In the genomic region with DNA sequence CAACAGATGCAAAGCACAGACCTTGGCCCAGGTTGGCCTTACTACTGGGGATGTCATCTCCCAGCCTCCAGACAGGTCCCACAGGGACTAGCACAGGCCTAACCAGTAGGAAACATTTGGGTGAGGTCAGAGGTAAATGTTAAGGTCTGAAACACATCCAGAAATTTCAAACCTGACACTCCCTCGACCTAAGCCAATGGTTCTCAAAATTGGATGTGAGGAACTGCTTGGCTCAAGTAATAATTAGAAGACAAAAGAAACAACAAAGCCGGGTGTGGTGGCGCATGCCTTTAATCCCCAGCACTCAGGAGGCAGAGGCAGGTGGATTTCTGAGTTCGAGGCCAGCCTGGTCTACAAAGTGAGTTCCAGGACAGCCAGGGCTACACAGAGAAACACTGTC, we compare ENCODE assay signal across 14 mouse cellular contexts. TPM values are rescaled to one million over a fixed set of nuclear protein-coding genes. Genes with fewer than 3 reads are reported as not detected.
DNase-seq lines count a peak whose midpoint lies in the region; ATAC-seq and TF ChIP-seq lines count a peak whose summit lies in the region.
"Had no signal": no experiment of that assay in that cellular context is flagged by ENCODE, and none has a peak within 500 bp of the region (broad histone marks: within the 10 kb centered on the region; RNA-seq: fewer than 3 reads in every experiment).

No protein-coding gene starts in this region.

- intact Hi-C loops in gastrocnemius, adult 2 months (cut with DNase I), result no loop called here
- intact Hi-C loops in gastrocnemius, postnatal 14 days (cut with DNase I; ENCODE audit: low total_unique reads), result no loop called here

- H3K4me2 ChIP-seq in intestine, embryonic 16.5 days (ENCODE audit: low read depth, low read length), result no peak overlapping the region
- H3K4me2 ChIP-seq: liver, embryonic 13.5 days had no signal

- peak overlapping the region; percentile 94 for H3K27ac ChIP-seq in gastrocnemius, adult 2 months
- peak overlapping the region; percentile 88 for H3K27ac ChIP-seq in kidney, adult 2 months (ENCODE audit: insufficient read depth, low read depth, low read length)
- peak overlapping the region; percentile 54 for H3K27ac ChIP-seq in intestine, embryonic 16.5 days (ENCODE audit: low read length)

- DNase-seq in gastrocnemius, adult 2 months, result no peak
- DNase-seq in gastrocnemius, postnatal 14 days, result no peak
- peak; percentile 30 for DNase-seq in kidney, adult 2 months
- no peak for DNase-seq in kidney, postnatal 10 days
- DNase-seq in lung, adult 2 months, result no peak
- no peak for DNase-seq in lung, postnatal 4 days
- DNase-seq in right cerebral cortex, adult 18-20 months, result no peak
- DNase-seq: adrenal gland, postnatal 14 days; cerebellum, postnatal 10 days; liver, embryonic 13.5 days had no signal

- TF ChIP-seq POLR2A in kidney, adult 2 months (IDR thresholded peaks at IDR 0.05; ENCODE audit: low read depth, low read length), result no peak
- no peak for TF ChIP-seq POLR2A in lung, adult 2 months (IDR thresholded peaks at IDR 0.05; ENCODE audit: borderline replicate concordance, extremely low read depth, low read depth, low read length)

- ATAC-seq in intestine, embryonic 16.5 days, result no peak
- ATAC-seq: hindbrain, postnatal 0 days had no signal

- TF ChIP-seq CTCF in gastrocnemius, adult 2 months (IDR thresholded peaks at IDR 0.05), result no peak
- TF ChIP-seq CTCF in kidney, adult 2 months (conservative IDR thresholded peaks at IDR 0.05; ENCODE audit: insufficient read depth, insufficient read length, low read depth, low read length), result no peak
- no peak for TF ChIP-seq CTCF in lung, adult 2 months (IDR thresholded peaks at IDR 0.05; ENCODE audit: insufficient read depth, low read length)

- peak overlapping the region; percentile 33; the same call in 1 of the 2 replicates for H3K9ac ChIP-seq in intestine, embryonic 16.5 days (ENCODE audit: low read depth, low read length)
- H3K9ac ChIP-seq: liver, embryonic 13.5 days had no signal

- peaks cover 6% of the 10 kb centered on the region; the same call in 1 of the 2 replicates for H3K4me1 ChIP-seq in kidney, adult 2 months (ENCODE audit: control insufficient read depth, insufficient read depth, low read length)
- H3K4me1 ChIP-seq in lung, adult 2 months (ENCODE audit: control insufficient read depth, insufficient read depth, low read length), result peaks cover 24% of the 10 kb centered on the region
- H3K4me1 ChIP-seq in intestine, embryonic 16.5 days (ENCODE audit: control insufficient read depth, insufficient read depth, low read length), result peaks cover 45% of the 10 kb centered on the region

- H3K9me3 ChIP-seq in intestine, embryonic 16.5 days (ENCODE audit: control insufficient read depth, low read length), result no peaks in the 10 kb centered on the region
- H3K9me3 ChIP-seq: liver, embryonic 13.5 days; megakaryocyte, embryonic 14.5 days had no signal

- 68% methylated on average over 4 of the region's 4 CpGs for WGBS in kidney, adult 2 months
- WGBS in lung, adult 2 months, result 49% methylated on average over 4 of the region's 4 CpGs
- WGBS in intestine, embryonic 16.5 days, result 85% methylated on average over 4 of the region's 4 CpGs

- peak overlapping the region; percentile 83 for H3K4me3 ChIP-seq in gastrocnemius, adult 2 months
- H3K4me3 ChIP-seq in kidney, adult 2 months (ENCODE audit: insufficient read depth, low read depth, low read length), result no peak overlapping the region
- peak overlapping the region; percentile 30 for H3K4me3 ChIP-seq in lung, adult 2 months (replicated peaks; ENCODE audit: extremely low read depth, low read depth, low read length)
- no peak overlapping the region for H3K4me3 ChIP-seq in intestine, embryonic 16.5 days (ENCODE audit: low read length)
- H3K4me3 ChIP-seq: liver, embryonic 13.5 days; megakaryocyte, embryonic 14.5 days had no signal

- H3K36me3 ChIP-seq in kidney, adult 2 months (ENCODE audit: control insufficient read depth, insufficient read depth, low read length), result no peaks in the 10 kb centered on the region
- H3K36me3 ChIP-seq in intestine, embryonic 16.5 days (ENCODE audit: control insufficient read depth, insufficient read depth, low read length), result no peaks in the 10 kb centered on the region
- H3K36me3 ChIP-seq: liver, embryonic 13.5 days had no signal

- H3K27me3 ChIP-seq in kidney, adult 2 months (replicated peaks; ENCODE audit: control insufficient read depth, insufficient read depth, low read length), result no peaks in the 10 kb centered on the region
- no peaks in the 10 kb centered on the region for H3K27me3 ChIP-seq in intestine, embryonic 16.5 days (replicated peaks; ENCODE audit: control insufficient read depth, insufficient read depth, low read length)

RNA-seq across cellular contexts. Expression of a gene that starts 3.7 kb away (rescaled TPM):
- 10 to 100 TPM; 27.8 to 52.9 TPM for total RNA-seq in gastrocnemius, adult 2 months (2021)
- total RNA-seq in gastrocnemius, postnatal 14 days (2021), result 10 to 100 TPM; 36.2 to 46.3 TPM
- 111 and 123 TPM in 2 replicates for polyA plus RNA-seq in kidney, adult 2 months (2012; rRNA removed)
- 507 and 712 TPM in 2 replicates for polyA plus RNA-seq in lung, adult 2 months (2012; rRNA removed)
- 37.5 and 38.6 TPM in 2 replicates for polyA plus RNA-seq in intestine, embryonic 16.5 days (2015; fragmentation: Nextera tagmentation; extraction: Ambion mirVana)

RNA-seq across cellular contexts. Expression of a gene that starts 11.9 kb away (rescaled TPM):
- total RNA-seq in gastrocnemius, adult 2 months (2021), result not detected
- total RNA-seq in gastrocnemius, postnatal 14 days (2021), result not detected
- polyA plus RNA-seq in kidney, adult 2 months (2012; rRNA removed), result not detected in 2 replicates
- 77.9 and 131 TPM in 2 replicates for polyA plus RNA-seq in lung, adult 2 months (2012; rRNA removed)
- polyA plus RNA-seq in intestine, embryonic 16.5 days (2015; fragmentation: Nextera tagmentation; extraction: Ambion mirVana), result 0.29 TPM in 1 of 2 replicates, not detected in the other
- total RNA-seq: adrenal gland, postnatal 14 days; gastrocnemius, postnatal 4 days had no signal

RNA-seq across cellular contexts. Expression of a gene that starts 13.9 kb away (rescaled TPM):
- total RNA-seq in gastrocnemius, adult 2 months (2021), result 1 to 10 TPM; 2.6 to 3.4 TPM
- total RNA-seq in gastrocnemius, postnatal 14 days (2021), result 1 to 10 TPM; 2.2 to 3.6 TPM
- polyA plus RNA-seq in kidney, adult 2 months (2012; rRNA removed), result 13.6 and 15.8 TPM in 2 replicates
- polyA plus RNA-seq in lung, adult 2 months (2012; rRNA removed), result 18.8 and 19.3 TPM in 2 replicates
- polyA plus RNA-seq in intestine, embryonic 16.5 days (2015; fragmentation: Nextera tagmentation; extraction: Ambion mirVana), result 17.2 and 18.1 TPM in 2 replicates

RNA-seq across cellular contexts. Expression of a gene that starts 14.0 kb away (rescaled TPM):
- total RNA-seq in gastrocnemius, adult 2 months (2021), result 10 to 100 TPM; 84.9 to 90.4 TPM
- 10 to 100 TPM; 50.6 to 53.0 TPM for total RNA-seq in gastrocnemius, postnatal 14 days (2021)
- polyA plus RNA-seq in kidney, adult 2 months (2012; rRNA removed), result 152 and 174 TPM in 2 replicates
- 220 and 230 TPM in 2 replicates for polyA plus RNA-seq in lung, adult 2 months (2012; rRNA removed)
- 38.5 and 41.8 TPM in 2 replicates for polyA plus RNA-seq in intestine, embryonic 16.5 days (2015; fragmentation: Nextera tagmentation; extraction: Ambion mirVana)

RNA-seq across cellular contexts. Expression of a gene that starts 23.1 kb away (rescaled TPM):
- 10 to 100 TPM; 22.1 to 24.5 TPM for total RNA-seq in gastrocnemius, adult 2 months (2021)
- 10 to 100 TPM; 13.9 to 16.3 TPM for total RNA-seq in gastrocnemius, postnatal 14 days (2021)
- 44.3 and 57.6 TPM in 2 replicates for polyA plus RNA-seq in kidney, adult 2 months (2012; rRNA removed)
- polyA plus RNA-seq in lung, adult 2 months (2012; rRNA removed), result 89.7 and 89.8 TPM in 2 replicates
- polyA plus RNA-seq in intestine, embryonic 16.5 days (2015; fragmentation: Nextera tagmentation; extraction: Ambion mirVana), result 11.0 and 15.4 TPM in 2 replicates

Comparison
In these comparisons a context has a peak if more than half of its experiments do, and no peak if none do; other contexts are left out.
1. H3K4me3 ChIP-seq: peak in gastrocnemius, adult 2 months (single experiment) and lung, adult 2 months (single experiment); none in kidney, adult 2 months (single experiment) and intestine, embryonic 16.5 days (single experiment).
2. RNA of a gene that starts 11.9 kb away (polyA plus RNA-seq): 77.9 to 131 TPM in lung, adult 2 months; 0.29 TPM in intestine, embryonic 16.5 days and not detected in kidney, adult 2 months; every median in the first group is over 10 times any median in the second.
3. Peak in every context shown above with its lines, with median percentiles within 50 percentile points of each other: H3K27ac ChIP-seq.